Mouse (Mus musculus): Measurements from ENCODE around the gene 3830406C13Rik.

GRCm38 (mm10) chr14:12299654-12300053 is 15.7 kb downstream of the 3830406C13Rik start:
- no peak for TF ChIP-seq CTCF (IDR thresholded peaks at IDR 0.05; ENCODE audit: control insufficient read depth, insufficient read depth, insufficient read length)
- no peak for TF ChIP-seq MAX (IDR thresholded peaks at IDR 0.05)
- TF ChIP-seq USF1 (IDR thresholded peaks at IDR 0.05; ENCODE audit: low read depth) = no peak
- no peak for TF ChIP-seq MYOD1 (IDR thresholded peaks at IDR 0.05; ENCODE audit: control insufficient read depth, insufficient read length, low read depth)

All from C2C12 (cell line).